Mouse (Mus musculus) E14TG2a.4 (cell line): ENCODE data around the gene Cdkl4.
"Not testable (repeated sequence)": the region's sequence is repeated elsewhere in the genome, so short reads cannot be mapped to it uniquely, and the experiment has no call there.

Experiments used
- H3K27me3 ChIP-seq: 2 replicates; pipeline ENCODE4 v1.6.1; 2014; ENCODE audit warnings: low read length, control low read depth; ENCODE audit not compliant: insufficient read depth
- H3K36me3 ChIP-seq: 2 replicates; pipeline ENCODE4 v1.6.1; 2014; ENCODE audit warnings: low read length, control low read depth; ENCODE audit not compliant: insufficient read depth
- H3K4me1 ChIP-seq: replicated peaks from 2 replicates; pipeline ENCODE4 v1.6.1; 2014; ENCODE audit warnings: low read depth, low read length, control low read depth
- H3K4me3 ChIP-seq: replicated peaks from 2 replicates; pipeline ENCODE4 v1.5.1; 2014; ENCODE audit warnings: mild to moderate bottlenecking, low read length
- H3K9me3 ChIP-seq: 2 replicates; pipeline ENCODE4 v1.6.1; 2014; ENCODE audit warnings: low read length, control low read depth
- CTCF ChIP-seq: conservative IDR thresholded peaks from 2 replicates; pipeline ENCODE4 v1.5.1; 2014; ENCODE audit warnings: low read length
- NANOG ChIP-seq: IDR thresholded peaks from 2 replicates; pipeline ENCODE4 v1.6.1; 2014; ENCODE audit warnings: borderline replicate concordance, low read length, mixed read lengths
- POU5F1 ChIP-seq: IDR thresholded peaks from 2 replicates; pipeline ENCODE4 v1.6.1; 2014; ENCODE audit warnings: low read length, borderline replicate concordance

The Cdkl4 gene

GRCm38 (mm10) chr17:80568842-80569601 lies 8.6 kb downstream of the Cdkl4 start:
- H3K27me3 ChIP-seq: no peaks in the 10 kb centered on the region
- 0 out of 2 replicates have a peak, but pooled peaks cover under 1% of the 10 kb centered on the region for H3K4me1 ChIP-seq
- H3K36me3 ChIP-seq: no peaks in the 10 kb centered on the region
- no peak for TF ChIP-seq CTCF
- TF ChIP-seq NANOG: no peak
- TF ChIP-seq POU5F1: no peak
- peaks cover 41% of the 10 kb centered on the region for H3K9me3 ChIP-seq
- H3K4me3 ChIP-seq: no peak overlapping the region

GRCm38 (mm10) chr17:80568441-80568840 lies 9.2 kb downstream of the Cdkl4 start:
- peaks cover 41% of the 10 kb centered on the region for H3K9me3 ChIP-seq
- H3K4me1 ChIP-seq: no peaks in the 10 kb centered on the region
- no peaks in the 10 kb centered on the region for H3K36me3 ChIP-seq
- no peak overlapping the region for H3K4me3 ChIP-seq
- no peaks in the 10 kb centered on the region for H3K27me3 ChIP-seq
- TF ChIP-seq CTCF: no peak
- TF ChIP-seq POU5F1: no peak
- no peak for TF ChIP-seq NANOG

- H3K36me3 ChIP-seq: no peaks in the 10 kb centered on the region
Observed at GRCm38 (mm10) chr17:80564611-80564924, 13.0 kb downstream of the Cdkl4 start.

GRCm38 (mm10) chr17:80563762-80564610 lies 13.6 kb downstream of the Cdkl4 start:
- not testable (repeated sequence) for H3K4me3 ChIP-seq, H3K27me3 ChIP-seq, H3K36me3 ChIP-seq
- peaks cover 41% of the 10 kb centered on the region for H3K9me3 ChIP-seq
- H3K4me1 ChIP-seq: peaks cover 23% of the 10 kb centered on the region

More at GRCm38 (mm10) chr17:80564611-80564924, 13.0 kb downstream of the Cdkl4 start:
- peak; percentile 41 for TF ChIP-seq CTCF
- no peak for TF ChIP-seq NANOG
- no peak for TF ChIP-seq POU5F1
- no peak overlapping the region for H3K4me3 ChIP-seq
- H3K27me3 ChIP-seq: no peaks in the 10 kb centered on the region
- H3K9me3 ChIP-seq: peaks cover 41% of the 10 kb centered on the region
- peaks cover 20% of the 10 kb centered on the region for H3K4me1 ChIP-seq

- H3K9me3 ChIP-seq: peaks cover 32% of the 10 kb centered on the region
- H3K27me3 ChIP-seq: no peaks in the 10 kb centered on the region
- no peaks in the 10 kb centered on the region for H3K36me3 ChIP-seq
- H3K4me1 ChIP-seq: peaks cover 32% of the 10 kb centered on the region
- TF ChIP-seq CTCF (no peak), NANOG (peak; percentile 92), POU5F1 (no peak)
- no peak overlapping the region for H3K4me3 ChIP-seq
Observed at GRCm38 (mm10) chr17:80562792-80563191, 14.8 kb downstream of the Cdkl4 start.

- TF ChIP-seq CTCF (peak; percentile 80), NANOG (no peak)
- Histone ChIP-seq H3K36me3 (no peaks in the 10 kb centered on the region), H3K4me1 (peaks cover 32% of the 10 kb centered on the region), H3K27me3 (no peaks in the 10 kb centered on the region), H3K4me3 (no peak overlapping the region), H3K9me3 (peaks cover 13% of the 10 kb centered on the region)
Observed at GRCm38 (mm10) chr17:80560669-80561401, 16.8 kb downstream of the Cdkl4 start.

- peak; percentile 41 for TF ChIP-seq CTCF
- TF ChIP-seq NANOG: no peak
- TF ChIP-seq POU5F1: no peak
Observed at GRCm38 (mm10) chr17:80559745-80560144, 17.9 kb downstream of the Cdkl4 start.

GRCm38 (mm10) chr17:80559050-80559449 lies 18.6 kb downstream of the Cdkl4 start:
- TF ChIP-seq CTCF: peak; percentile 38
- no peak for TF ChIP-seq NANOG
- no peak for TF ChIP-seq POU5F1
- Histone ChIP-seq H3K4me1 (peaks cover 38% of the 10 kb centered on the region), H3K9me3 (no peaks in the 10 kb centered on the region), H3K4me3 (peak overlapping the region; percentile 66), H3K27me3 (no peaks in the 10 kb centered on the region), H3K36me3 (no peaks in the 10 kb centered on the region)

More at GRCm38 (mm10) chr17:80559745-80560144, 17.9 kb downstream of the Cdkl4 start:
- Histone ChIP-seq H3K36me3 (no peaks in the 10 kb centered on the region), H3K4me3 (no peak overlapping the region), H3K9me3 (peaks cover 2% of the 10 kb centered on the region), H3K27me3 (no peaks in the 10 kb centered on the region), H3K4me1 (peaks cover 33% of the 10 kb centered on the region)
